Mouse (Mus musculus): ENCODE measurements around the gene Nfkb2.
A peak's percentile ranks its signal among the peaks of the same experiment; 100 is the strongest.

The Nfkb2 gene

DNA sequence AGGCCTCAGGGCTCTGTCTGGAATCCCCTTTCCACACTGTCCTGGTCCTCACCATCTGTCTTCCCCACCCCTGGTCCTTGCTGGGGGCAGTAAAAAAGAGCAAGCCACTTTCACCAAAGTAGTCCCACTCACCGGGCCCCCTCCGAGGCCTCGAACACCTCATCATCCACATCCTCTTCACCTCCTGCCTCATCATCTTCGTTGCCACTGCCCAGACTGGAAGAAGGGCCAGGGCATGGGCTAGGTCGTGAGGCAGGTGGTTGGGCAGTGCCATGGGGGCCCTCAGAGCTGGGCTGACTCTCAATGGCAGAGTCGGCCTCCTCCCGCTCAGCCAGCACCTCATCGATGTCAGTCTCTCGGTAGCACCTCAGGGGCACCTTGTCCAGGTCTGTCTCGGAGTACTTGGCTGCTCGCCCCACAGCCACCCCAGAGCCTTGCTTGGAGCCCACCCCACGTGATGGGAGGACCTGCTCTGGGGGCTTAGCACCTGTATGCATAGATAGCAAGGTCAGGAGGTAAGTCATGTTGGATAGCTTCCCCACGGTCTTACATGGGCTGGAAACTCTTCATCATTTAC lies 19.0 kb downstream of the Nfkb2 start:
- no peak for DNase-seq (ENCODE audit: low read depth, low spot score)

DNA sequence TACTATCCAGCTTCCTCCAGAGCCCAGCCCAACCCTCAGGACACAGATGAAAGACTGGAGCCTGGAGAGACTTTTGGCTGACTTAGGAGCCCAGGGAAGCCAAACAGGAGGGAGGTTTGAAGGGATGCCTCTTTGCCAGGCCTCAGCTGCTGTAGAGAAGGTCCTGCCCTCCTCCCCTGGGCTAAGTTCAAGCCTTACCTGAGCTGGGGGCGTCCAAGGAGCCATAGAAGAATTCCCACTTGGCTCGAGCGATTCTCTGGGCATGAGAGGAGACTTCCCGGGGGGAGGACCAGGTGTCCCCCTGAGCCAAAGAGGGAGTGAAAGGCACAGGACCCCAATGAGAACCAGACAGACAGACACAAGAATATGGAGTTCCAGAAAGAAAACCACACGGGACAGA lies 19.6 kb downstream of the Nfkb2 start:
- DNase-seq (ENCODE audit: low read depth, low spot score), result no peak

DNA sequence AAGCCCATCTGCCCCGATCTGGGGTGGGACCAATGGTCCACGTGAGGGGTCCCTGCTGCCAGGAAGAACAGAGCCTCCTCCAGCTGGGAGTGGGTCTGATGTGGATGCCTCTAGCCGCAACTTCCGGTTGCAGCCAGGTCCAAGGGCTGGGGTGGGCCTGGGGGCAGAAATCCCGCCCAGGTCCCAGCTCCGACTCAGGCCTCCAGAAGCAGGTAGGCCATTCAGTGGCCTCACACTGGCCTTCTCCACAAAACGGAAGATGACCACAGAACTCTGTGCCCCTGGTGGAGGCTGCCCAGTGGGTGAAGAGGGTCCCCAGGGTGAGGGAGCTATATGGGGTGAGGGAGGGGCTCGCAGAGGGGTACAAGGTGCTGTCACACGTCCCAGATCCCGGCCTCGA lies 20.2 kb downstream of the Nfkb2 start:
- no peak for DNase-seq (ENCODE audit: low read depth, low spot score)

DNA sequence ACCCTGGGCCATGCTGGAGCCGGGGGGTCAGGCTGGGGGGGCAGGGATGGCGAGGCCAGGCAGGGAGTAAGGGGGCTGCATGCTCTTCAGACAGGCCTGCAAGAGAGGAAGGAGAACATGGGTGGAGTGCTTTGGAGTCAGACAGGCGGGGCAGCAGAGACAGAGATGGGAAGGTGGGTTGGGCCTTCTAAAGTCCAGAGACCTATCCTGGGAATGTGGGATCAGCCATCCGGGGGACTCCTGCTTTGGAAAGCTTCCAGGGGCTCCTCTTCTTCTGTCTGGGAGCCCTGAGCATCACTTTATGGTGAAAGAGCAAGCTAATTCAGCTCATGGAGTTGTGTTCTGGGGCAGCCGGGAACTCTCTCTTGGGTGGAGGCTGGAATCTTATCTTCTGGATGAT lies 20.8 kb downstream of the Nfkb2 start:
- no peak for DNase-seq (ENCODE audit: low read depth, low spot score)

DNA sequence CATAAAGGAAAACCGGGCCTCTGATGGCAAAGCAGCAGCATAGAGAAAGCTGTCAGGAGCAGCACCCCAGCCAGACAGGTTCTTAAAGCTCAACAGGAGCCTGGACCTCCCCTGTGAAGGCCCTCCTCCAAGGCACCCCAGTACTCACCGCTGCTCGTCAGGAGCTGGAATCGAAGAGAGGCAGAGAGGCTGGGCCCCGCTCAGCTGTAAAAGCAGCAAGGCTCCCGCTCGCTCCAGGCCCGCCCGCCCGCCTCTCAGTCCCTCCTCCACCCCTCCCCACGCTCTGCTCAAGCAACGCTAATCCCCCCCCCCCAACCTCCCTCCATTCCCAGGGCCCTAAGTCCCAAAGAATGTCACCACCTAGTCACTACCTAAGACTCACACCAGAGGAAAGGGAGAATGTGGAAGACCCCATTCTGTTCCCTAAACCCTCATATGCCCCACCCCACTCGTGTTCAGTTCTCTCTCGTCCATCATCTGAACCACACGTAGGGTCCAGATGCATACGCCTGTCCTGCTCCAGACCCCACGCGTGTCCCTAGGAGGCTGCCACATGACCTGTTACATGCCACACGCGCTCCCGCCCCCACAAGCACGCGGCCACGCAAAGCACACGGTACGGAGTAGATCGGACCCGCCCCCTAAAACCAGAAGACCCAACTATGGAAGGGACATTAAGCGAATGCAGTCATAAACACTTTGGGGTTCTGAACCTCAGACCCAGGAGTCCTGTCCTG lies 22.1 kb downstream of the Nfkb2 start:
- DNase-seq (ENCODE audit: low read depth, low spot score), result no peak

DNA sequence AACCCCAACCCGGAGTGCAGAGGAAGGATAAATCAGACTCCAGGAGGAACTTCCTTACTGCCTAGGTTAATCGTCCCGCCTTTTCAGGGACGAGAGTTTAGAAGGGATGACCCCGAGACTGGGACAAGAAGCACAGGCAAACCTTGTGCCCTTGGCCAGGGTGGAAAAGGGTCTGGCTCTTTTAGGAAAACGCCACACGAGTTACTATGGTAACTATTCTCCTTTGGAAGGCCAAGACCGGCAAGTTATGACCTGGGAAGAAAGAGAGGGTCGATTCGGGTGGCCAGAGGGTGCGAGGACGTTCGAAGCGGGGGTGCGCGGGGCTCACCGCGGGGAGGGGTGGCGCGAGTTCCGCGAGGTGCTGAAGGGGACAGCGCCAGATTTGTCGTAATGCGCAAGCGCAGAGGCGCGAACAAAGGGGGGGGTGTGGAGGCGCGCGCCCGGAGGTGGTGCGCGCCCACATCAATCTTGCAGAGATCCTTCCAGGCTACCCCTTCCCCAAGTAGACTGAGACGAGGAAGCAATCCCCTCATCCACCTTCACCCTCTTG lies 22.7 kb downstream of the Nfkb2 start, which contains the start of gene Psd:
Psd (minus strand) TSS at position 401 of the 550 bp plus-strand sequence.
- peak; percentile 67 for DNase-seq (ENCODE audit: low read depth, low spot score)

DNA sequence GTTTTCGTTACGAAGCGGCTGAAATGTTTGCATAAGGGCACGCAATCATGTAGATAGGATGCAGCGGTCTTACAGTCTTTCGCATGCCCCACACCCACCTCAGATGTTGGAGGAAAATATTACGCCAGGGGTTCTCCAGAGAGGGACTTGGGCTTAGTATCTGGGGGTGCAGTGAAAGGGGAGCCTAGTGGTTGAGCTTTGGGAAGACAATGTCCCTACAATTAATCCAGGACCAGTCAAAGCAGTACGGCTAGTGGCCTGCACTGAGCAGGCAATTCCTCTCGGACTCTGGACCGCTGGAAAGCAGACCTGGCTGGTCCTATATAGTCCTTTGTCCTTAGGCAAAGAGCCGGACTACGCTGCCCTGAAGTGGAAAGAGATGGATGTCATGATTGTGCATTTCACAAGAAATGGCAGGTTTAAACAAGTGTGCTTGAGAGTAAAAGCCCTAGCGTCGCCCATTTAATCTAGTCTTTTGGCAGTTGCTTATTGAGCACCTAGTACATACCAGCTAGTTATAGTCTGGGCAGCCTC lies 23.5 kb downstream of the Nfkb2 start:
- DNase-seq (ENCODE audit: low read depth, low spot score), result no peak

DNA sequence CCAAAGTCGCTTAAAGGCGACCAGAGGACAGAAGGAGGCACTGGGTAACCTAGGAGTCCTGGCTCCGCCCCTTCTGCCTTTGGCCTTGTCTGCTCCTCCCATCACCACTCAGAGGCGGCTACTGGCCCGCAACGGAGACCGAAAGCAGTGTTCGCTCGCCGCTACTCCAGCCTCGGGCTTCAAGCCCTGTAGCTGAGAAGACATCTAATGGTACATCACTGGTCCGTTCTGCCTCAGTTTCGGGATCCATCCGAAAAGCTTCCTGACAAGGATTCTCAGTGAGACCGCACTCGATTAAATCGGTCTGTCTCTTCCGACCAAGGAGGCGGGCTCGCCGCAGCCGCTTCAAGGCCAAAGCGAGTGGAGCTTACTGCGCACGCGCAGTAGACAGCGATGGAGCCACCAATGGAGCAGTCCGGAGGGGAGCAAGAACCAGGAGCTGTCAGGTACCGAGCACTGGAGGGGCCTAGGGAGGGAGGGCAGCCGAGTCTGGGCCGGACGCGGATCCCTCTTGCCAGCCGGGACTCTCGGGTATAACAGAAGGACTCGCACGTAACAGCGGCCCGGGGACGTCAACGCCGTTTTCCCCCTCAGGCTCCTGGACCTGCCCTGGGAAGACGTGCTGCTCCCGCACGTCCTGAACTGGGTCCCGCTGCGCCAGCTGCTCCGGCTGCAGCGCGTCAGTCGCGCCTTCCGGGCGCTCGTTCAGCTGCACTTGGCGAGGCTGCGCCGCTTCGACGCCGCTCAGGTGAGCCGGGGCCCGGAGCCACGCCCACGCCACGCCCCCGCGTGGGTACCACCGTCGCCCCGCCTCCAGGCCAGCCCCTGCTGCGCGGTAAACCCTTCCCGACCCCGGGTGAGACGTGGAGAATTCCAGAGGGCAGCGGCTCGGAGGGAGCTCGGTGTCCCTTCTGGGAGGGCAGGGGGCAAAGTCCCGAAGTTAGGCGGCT lies 24.2 kb downstream of the Nfkb2 start, which contains the start of gene Fbxl15:
Fbxl15 (plus strand) TSS at position 104 of the 950 bp plus-strand sequence.
- DNase-seq (ENCODE audit: low read depth, low spot score), result peak; percentile 96

DNA sequence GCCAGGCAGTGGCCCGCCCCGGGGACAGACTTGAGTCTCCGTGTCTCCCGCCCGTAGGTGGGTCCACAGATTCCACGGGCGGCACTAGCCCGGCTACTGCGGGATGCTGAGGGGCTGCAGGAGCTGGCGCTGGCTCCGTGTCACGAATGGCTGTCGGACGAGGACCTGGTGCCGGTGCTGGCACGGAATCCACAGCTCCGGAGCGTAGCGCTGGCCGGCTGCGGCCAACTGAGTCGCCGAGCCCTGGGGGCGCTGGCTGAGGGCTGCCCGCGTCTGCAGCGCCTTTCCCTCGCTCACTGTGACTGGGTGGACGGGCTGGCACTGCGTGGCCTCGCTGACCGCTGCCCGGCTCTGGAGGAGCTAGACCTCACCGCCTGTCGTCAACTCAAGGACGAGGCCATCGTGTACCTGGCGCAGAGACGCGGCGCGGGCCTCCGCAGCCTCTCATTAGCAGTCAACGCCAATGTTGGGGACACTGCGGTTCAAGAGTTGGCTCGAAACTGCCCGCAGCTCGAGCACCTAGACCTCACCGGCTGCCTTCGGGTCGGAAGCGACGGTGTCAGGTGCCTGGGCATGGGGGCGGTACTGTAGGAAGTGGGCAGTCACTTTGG lies 25.0 kb downstream of the Nfkb2 start:
- no peak for DNase-seq (ENCODE audit: low read depth, low spot score)

DNA sequence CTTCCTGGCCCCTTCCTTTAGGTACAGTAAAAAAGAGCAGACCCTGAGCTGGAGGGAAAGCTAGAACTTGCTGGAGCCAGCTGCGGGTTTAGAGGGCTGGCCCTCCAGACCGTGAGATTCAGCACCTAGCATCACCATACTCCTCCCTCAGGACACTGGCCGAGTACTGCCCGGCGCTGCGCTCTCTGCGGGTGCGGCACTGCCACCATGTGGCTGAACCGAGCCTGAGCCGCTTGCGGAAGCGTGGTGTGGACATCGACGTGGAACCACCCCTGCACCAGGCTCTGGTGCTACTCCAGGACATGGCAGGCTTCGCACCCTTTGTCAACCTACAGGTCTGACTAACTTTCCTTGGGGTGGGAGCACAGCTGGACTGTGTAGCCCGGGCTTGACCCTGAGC lies 25.8 kb downstream of the Nfkb2 start:
- DNase-seq (ENCODE audit: low read depth, low spot score), result peak; percentile 82

DNA sequence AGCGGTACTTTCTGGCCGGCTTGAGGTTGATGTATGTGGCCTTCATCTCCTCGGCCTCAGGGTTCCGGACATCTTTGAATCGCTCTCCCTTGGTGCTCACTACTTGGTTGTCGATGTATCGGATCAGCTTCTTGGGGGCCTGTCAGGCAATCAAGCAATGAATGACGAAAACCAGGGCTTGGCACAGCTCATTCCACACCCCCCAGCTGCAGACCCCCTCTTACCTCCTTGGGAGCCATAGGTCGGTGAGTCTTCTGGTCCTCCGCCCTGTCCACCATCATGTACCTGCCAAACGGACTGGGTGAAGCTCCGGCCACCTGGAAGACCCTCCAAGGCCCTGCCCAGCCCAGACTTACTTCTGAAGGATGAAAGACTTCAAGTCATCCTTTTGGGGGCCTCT lies 26.6 kb downstream of the Nfkb2 start:
- DNase-seq (ENCODE audit: low read depth, low spot score), result no peak

DNA sequence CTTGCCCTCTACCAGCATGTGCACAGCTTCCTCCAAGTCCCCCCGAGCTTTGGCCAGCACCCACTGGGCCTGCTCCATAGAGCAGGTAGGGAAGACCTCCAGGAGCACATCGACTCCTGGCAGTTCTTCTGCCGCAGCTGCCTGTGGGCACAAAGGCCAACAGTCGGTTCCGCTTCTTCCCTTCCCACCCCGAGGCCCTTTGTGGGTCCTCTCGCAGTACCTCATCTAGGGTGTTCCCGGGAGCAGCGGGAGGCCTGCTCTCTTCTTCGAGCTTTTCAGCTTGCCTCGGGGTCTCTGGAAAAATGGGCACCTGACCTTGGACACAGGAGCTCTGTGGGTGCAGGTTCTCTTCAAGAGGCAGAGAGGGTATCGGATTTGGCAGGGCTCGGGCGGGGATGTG lies 27.2 kb downstream of the Nfkb2 start:
- DNase-seq (ENCODE audit: low read depth, low spot score), result no peak

DNA sequence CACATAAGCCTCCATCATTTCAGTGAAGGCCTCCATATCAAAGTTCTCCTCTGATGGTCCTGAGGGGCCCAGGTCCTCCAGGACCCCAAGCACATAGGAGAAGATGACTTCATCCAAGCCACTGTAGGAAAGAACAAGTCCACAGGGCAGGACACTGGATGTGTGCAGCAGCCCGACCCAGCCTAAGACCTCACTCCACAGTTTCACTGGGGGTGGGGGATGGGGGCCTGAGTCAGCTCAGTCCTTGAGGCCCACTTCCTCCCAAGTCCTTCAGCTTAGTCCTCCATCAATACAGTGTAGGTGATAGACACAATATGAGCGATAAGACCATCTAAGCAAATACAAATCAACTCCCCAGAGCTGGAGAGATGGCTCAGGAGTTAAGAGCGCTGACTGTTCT lies 27.8 kb downstream of the Nfkb2 start:
- no peak for DNase-seq (ENCODE audit: low read depth, low spot score)

DNA sequence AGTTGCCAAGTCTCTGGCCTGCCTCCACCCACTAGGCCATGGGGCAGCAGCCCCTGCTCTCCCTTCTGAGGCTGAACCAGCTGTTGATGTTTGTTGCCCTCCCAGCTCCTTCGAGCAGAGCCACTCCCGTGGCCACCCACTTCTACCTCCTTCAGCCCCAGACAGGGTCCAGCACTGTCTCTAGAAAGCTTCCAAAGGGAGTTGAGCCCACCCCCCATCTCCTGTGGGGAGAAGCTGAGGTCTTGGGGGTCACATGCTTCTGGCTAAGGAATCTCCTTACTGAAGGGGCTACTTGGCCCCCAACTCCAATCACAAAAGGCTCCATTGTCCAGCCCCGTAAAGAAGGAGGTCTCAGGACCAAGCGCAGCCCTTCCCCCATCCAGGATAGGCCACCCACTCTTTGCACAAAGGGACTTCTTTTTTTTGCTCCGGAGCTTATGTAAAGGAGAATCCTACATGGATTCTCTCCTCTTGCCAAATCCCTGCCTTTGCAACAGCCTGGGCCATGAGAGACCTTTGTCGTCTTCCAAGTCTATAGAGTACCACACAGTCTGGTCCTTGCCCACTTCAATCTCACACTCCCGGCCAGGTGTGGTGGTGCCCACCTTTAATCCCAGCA lies 28.7 kb downstream of the Nfkb2 start:
- no peak for DNase-seq (ENCODE audit: low read depth, low spot score)

DNA sequence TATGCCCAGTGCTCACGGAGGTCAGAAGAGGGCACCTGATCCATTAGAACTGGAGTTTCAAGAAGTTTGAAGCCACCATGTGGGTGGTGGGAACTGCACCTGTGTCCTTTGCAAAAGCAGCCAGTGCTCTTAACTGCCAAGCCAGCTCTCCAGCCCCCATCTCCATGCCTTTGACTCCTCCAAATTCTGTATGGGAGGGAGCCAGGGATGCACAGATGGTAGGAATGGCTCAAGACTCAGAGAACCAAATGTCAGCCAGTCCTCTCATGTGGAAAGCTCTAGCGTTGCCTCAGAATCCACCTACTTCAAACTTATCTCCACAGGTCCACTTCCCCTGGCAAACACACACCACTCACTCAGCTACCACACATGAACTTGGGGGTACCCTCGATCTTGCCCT lies 29.8 kb downstream of the Nfkb2 start:
- no peak for DNase-seq (ENCODE audit: low read depth, low spot score)

DNA sequence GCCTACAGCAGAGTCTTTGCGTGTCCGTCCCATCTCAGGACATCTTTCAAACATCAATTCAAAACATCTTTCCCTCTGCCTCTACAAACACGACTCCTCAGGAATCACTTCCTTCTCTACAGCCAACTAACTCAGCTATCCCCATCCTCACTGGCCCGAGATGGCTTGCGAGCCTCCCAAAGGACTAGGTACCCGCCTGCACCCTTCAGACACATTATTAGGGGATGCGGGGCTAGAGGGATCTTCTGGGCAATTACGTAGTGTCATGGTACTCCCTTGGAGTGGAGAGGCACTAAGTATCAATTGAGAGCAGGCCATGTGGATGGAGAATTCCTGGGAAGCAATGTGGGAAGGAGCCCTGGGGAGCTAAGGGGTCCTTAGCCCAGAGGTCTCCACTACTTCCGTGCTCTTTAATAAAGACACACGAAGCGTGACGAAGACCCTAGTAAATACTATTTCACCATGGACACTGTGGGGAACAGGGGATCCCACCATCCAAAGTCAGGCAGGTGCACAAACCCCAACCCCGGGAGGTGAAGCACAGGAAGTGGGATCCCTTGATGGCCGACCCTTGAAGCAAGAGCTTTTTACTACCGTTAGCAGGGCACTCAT lies 33.7 kb downstream of the Nfkb2 start:
- no peak for DNase-seq (ENCODE audit: low read depth, low spot score)

DNA sequence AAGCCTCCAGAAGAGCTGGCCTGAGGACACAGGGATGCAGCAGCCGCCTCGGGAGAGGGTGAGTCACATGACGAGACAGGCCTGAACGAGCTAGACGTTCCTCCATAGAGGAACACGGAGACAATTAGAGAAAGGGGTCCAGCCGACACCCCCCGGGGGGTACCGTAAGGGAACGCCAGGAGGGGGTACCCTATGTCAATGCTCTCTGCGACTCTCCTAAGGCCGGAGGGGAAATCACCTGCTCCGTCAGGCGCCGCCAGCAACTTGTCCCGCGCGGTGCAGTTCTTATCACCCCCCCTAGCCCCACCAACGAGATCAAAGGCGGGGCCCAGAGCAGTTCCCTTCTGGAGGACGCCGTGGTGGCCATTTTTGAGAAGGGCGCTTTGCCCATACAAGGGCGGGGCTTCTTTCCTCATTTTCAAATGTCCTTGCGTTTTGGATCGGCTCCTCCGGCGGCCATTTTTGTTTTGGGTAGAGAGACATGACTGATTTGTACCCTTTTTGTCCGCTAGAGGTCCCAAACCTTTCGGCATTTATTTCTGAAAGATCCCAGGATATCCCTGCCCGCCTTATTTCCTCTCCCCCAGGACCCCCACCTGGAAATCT lies 34.3 kb downstream of the Nfkb2 start, which contains the start of gene Cuedc2:
Cuedc2 (minus strand) TSS at position 372 of the 606 bp plus-strand sequence.
- peak; percentile 96 for DNase-seq (ENCODE audit: low read depth, low spot score)

DNA sequence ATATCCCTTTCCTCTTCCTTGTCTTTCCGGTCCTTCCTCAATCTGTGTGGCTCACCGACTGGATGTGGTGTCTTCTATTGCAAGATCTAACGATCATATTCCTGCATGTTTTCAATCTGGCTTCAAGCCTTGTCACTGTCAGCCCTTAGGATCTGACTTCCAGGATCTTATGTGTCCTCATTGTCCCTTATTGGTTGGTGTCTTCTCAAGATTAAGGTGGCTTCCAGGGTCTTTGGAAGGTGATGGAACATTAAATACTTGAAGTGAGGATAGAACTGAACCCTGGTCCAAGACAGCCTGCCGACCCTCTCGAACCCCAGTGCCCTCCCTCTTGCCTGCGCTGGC lies 34.8 kb downstream of the Nfkb2 start:
- DNase-seq (ENCODE audit: low read depth, low spot score), result no peak

DNA sequence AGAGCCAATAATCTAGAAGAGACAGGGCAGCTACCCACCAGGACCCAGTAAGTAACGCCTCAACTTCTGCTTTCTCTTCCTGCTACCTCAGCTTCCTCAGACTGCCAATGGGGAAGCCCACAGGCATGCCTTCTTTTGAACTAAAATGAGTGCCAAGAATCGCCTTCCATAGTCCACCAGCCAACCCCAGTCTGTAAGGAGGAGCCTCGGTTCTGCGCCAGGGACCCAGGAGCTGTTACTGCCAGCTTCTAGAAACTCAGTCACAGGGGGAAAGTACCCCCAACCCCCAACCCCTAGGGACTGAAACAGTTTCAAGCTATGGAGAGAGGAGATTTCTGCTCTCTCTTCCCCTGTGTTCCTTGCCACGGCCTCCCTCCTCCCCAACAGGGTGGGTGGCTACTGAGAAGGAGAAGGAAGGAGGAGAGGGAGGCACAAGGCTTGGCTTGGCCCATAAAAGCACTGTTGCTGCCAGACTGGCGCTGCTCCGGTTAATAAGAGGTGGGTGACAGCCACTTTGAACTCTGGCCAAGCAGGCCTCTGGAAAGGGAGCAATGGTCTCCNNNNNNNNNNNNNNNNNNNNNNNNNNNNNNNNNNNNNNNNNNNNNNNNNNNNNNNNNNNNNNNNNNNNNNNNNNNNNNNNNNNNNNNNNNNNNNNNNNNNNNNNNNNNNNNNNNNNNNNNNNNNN lies 35.3 kb downstream of the Nfkb2 start:
- DNase-seq (ENCODE audit: low read depth, low spot score), result no peak

Data from ES-CJ7 (cell line).